Mouse (Mus musculus) neural tube, embryonic 12.5 days (tissue): Measurements from ENCODE around the gene Mettl8. TPM values are rescaled to one million over a fixed set of nuclear protein-coding genes. Genes with fewer than 3 reads are reported as not detected.

Experiments used
- ATAC-seq: fragments of 200-750 bp; cut with Nextera tagmentation; 2 replicates; pipeline ENCODE4 v1.8.0; 2017; ENCODE audit warnings: low read depth, mild to moderate bottlenecking, moderate TSS enrichment, moderate library complexity; ENCODE audit not compliant: low FRiP score
- H3K27ac ChIP-seq: fragments of 300-500 bp; sonication (generic); 2 replicates; pipeline ENCODE4 v1.5.1; 2016
- H3K27me3 ChIP-seq: fragments of 300-500 bp; sonication (generic); replicated peaks from 2 replicates; pipeline ENCODE4 v1.6.1; 2016; ENCODE audit warnings: mild to moderate bottlenecking
- H3K36me3 ChIP-seq: fragments of 300-500 bp; sonication (generic); 2 replicates; pipeline ENCODE4 v1.6.1; 2016; ENCODE audit warnings: mild to moderate bottlenecking
- H3K4me1 ChIP-seq: fragments of 300-500 bp; sonication (generic); 2 replicates; pipeline ENCODE4 v1.6.1; 2016
- H3K4me2 ChIP-seq: fragments of 300-500 bp; sonication (generic); replicated peaks from 2 replicates; pipeline ENCODE4 v1.6.1; 2016; ENCODE audit warnings: mild to moderate bottlenecking
- H3K4me3 ChIP-seq: fragments of 300-500 bp; sonication (generic); 2 replicates; pipeline ENCODE4 v1.5.1; 2016
- H3K9ac ChIP-seq: fragments of 300-500 bp; sonication (generic); 2 replicates; pipeline ENCODE4 v1.6.1; 2016; ENCODE audit warnings: mild to moderate bottlenecking
- H3K9me3 ChIP-seq: fragments of 300-500 bp; sonication (generic); 2 replicates; pipeline ENCODE4 v1.6.1; 2016; ENCODE audit warnings: mild to moderate bottlenecking
- WGBS: fragments of 180-500 bp; shearing (Covaris S2); methylation state at CpG from one replicate; pipeline ENCODE4 v1.1.7; 2016; 5-methylcytosine and 5-hydroxymethylcytosine counted together
- polyA plus RNA-seq: library from polyadenylated mRNA; unstranded; fragments of >200 nt; fragmentation: Nextera tagmentation; extraction: Ambion mirVana; gene quantifications from 2 replicates; pipeline ENCODE4 v1.2.1, GENCODE M21; 2016

Mettl8 gene
- polyA plus RNA-seq, 1 experiment from 2014 or later = 26.3 TPM

GRCm38 (mm10) chr2:70934772-70935171, 120.6 kb downstream of the Mettl8 start:
- no peaks in the 10 kb centered on the region for H3K27me3 ChIP-seq
- WGBS = 83% methylated on average over 8 of the region's 8 CpGs
- no peak overlapping the region for H3K4me2 ChIP-seq
- H3K4me3 ChIP-seq = no peak overlapping the region
- no peaks in the 10 kb centered on the region for H3K4me1 ChIP-seq
- H3K9me3 ChIP-seq = no peaks in the 10 kb centered on the region
- no peaks in the 10 kb centered on the region for H3K36me3 ChIP-seq
- no peak for ATAC-seq
- H3K27ac ChIP-seq = no peak overlapping the region
- no peak overlapping the region for H3K9ac ChIP-seq

GRCm38 (mm10) chr2:70933516-70933915, 121.9 kb downstream of the Mettl8 start:
- H3K36me3 ChIP-seq = no peaks in the 10 kb centered on the region
- H3K27ac ChIP-seq = no peak overlapping the region
- H3K4me1 ChIP-seq = no peaks in the 10 kb centered on the region
- no peaks in the 10 kb centered on the region for H3K27me3 ChIP-seq
- ATAC-seq = no peak
- H3K9me3 ChIP-seq = no peaks in the 10 kb centered on the region
- WGBS = 86% methylated on average over 1 of the region's 1 CpGs
- H3K9ac ChIP-seq = no peak overlapping the region
- H3K4me2 ChIP-seq = no peak overlapping the region
- no peak overlapping the region for H3K4me3 ChIP-seq

- Histone ChIP-seq H3K4me3 (no peak overlapping the region), H3K9ac (no peak overlapping the region), H3K9me3 (no peaks in the 10 kb centered on the region), H3K4me1 (no peaks in the 10 kb centered on the region), H3K4me2 (no peak overlapping the region), H3K27me3 (no peaks in the 10 kb centered on the region), H3K27ac (no peak overlapping the region), H3K36me3 (no peaks in the 10 kb centered on the region)
- ATAC-seq = no peak
- 86% methylated on average over 4 of the region's 4 CpGs for WGBS
Measured at GRCm38 (mm10) chr2:70932965-70933364, 122.4 kb downstream of the Mettl8 start.

GRCm38 (mm10) chr2:70930631-70931288, 124.6 kb downstream of the Mettl8 start:
- Histone ChIP-seq H3K36me3 (no peaks in the 10 kb centered on the region), H3K9ac (no peak overlapping the region), H3K27me3 (no peaks in the 10 kb centered on the region), H3K27ac (no peak overlapping the region), H3K9me3 (no peaks in the 10 kb centered on the region), H3K4me1 (no peaks in the 10 kb centered on the region), H3K4me2 (no peak overlapping the region), H3K4me3 (no peak overlapping the region)
- 92% methylated on average over 11 of the region's 11 CpGs for WGBS
- no peak for ATAC-seq

- Histone ChIP-seq H3K4me2 (no peak overlapping the region), H3K9me3 (no peaks in the 10 kb centered on the region), H3K4me3 (no peak overlapping the region), H3K4me1 (no peaks in the 10 kb centered on the region), H3K36me3 (no peaks in the 10 kb centered on the region), H3K27ac (no peak overlapping the region), H3K9ac (no peak overlapping the region), H3K27me3 (no peaks in the 10 kb centered on the region)
- WGBS = 84% methylated on average over 11 of the region's 11 CpGs
- no peak for ATAC-seq
Measured at GRCm38 (mm10) chr2:70929714-70930113, 125.7 kb downstream of the Mettl8 start.

- 95% methylated on average over 1 of the region's 1 CpGs for WGBS
- Histone ChIP-seq H3K36me3 (no peaks in the 10 kb centered on the region), H3K9me3 (no peaks in the 10 kb centered on the region), H3K9ac (no peak overlapping the region), H3K27ac (no peak overlapping the region), H3K4me1 (no peaks in the 10 kb centered on the region), H3K4me3 (no peak overlapping the region), H3K4me2 (no peak overlapping the region), H3K27me3 (no peaks in the 10 kb centered on the region)
- no peak for ATAC-seq
Measured at GRCm38 (mm10) chr2:70924049-70924448, 131.3 kb downstream of the Mettl8 start.

GRCm38 (mm10) chr2:70922814-70923213, 132.6 kb downstream of the Mettl8 start:
- H3K4me3 ChIP-seq = no peak overlapping the region
- H3K4me1 ChIP-seq = no peaks in the 10 kb centered on the region
- H3K4me2 ChIP-seq = no peak overlapping the region
- 80% methylated on average over 6 of the region's 6 CpGs for WGBS
- no peaks in the 10 kb centered on the region for H3K36me3 ChIP-seq
- no peaks in the 10 kb centered on the region for H3K27me3 ChIP-seq
- ATAC-seq = no peak
- no peaks in the 10 kb centered on the region for H3K9me3 ChIP-seq
- no peak overlapping the region for H3K27ac ChIP-seq
- H3K9ac ChIP-seq = no peak overlapping the region

GRCm38 (mm10) chr2:70920937-70921596, 134.3 kb downstream of the Mettl8 start:
- H3K9me3 ChIP-seq = no peaks in the 10 kb centered on the region
- no peaks in the 10 kb centered on the region for H3K36me3 ChIP-seq
- H3K4me3 ChIP-seq = no peak overlapping the region
- no peaks in the 10 kb centered on the region for H3K27me3 ChIP-seq
- H3K9ac ChIP-seq = no peak overlapping the region
- ATAC-seq = no peak
- H3K4me2 ChIP-seq = no peak overlapping the region
- H3K27ac ChIP-seq = no peak overlapping the region
- WGBS = 59% methylated on average over 8 of the region's 8 CpGs
- H3K4me1 ChIP-seq = no peaks in the 10 kb centered on the region

GRCm38 (mm10) chr2:70919913-70920522, 135.4 kb downstream of the Mettl8 start:
- no peaks in the 10 kb centered on the region for H3K27me3 ChIP-seq
- H3K36me3 ChIP-seq = no peaks in the 10 kb centered on the region
- no peaks in the 10 kb centered on the region for H3K4me1 ChIP-seq
- no peaks in the 10 kb centered on the region for H3K9me3 ChIP-seq
- 74% methylated on average over 2 of the region's 2 CpGs for WGBS
- no peak overlapping the region for H3K9ac ChIP-seq
- no peak overlapping the region for H3K4me3 ChIP-seq
- no peak for ATAC-seq
- no peak overlapping the region for H3K27ac ChIP-seq
- H3K4me2 ChIP-seq = no peak overlapping the region

GRCm38 (mm10) chr2:70918516-70918915, 136.9 kb downstream of the Mettl8 start:
- H3K9me3 ChIP-seq = no peaks in the 10 kb centered on the region
- no peaks in the 10 kb centered on the region for H3K27me3 ChIP-seq
- 72% methylated on average over 2 of the region's 2 CpGs for WGBS
- no peak overlapping the region for H3K27ac ChIP-seq
- no peak overlapping the region for H3K9ac ChIP-seq
- H3K4me2 ChIP-seq = no peak overlapping the region
- H3K36me3 ChIP-seq = no peaks in the 10 kb centered on the region
- no peak overlapping the region for H3K4me3 ChIP-seq
- no peaks in the 10 kb centered on the region for H3K4me1 ChIP-seq
- no peak for ATAC-seq
